Mouse (Mus musculus) MEL (cell line): ENCODE results near the gene Olfr1364.

Experiments
- CTCF ChIP-seq, 3 experiments: IDR thresholded peaks in 2 of 3; conservative IDR thresholded peaks in 1 of 3; 2 replicates each; pipeline ENCODE4 v1.5.1; 2011 to 2012; ENCODE audit warnings: low read length in 3 of 3, low read depth in 2 of 3, mild to moderate bottlenecking in 2 of 3, improper control_type of control experiment in 1 of 3, inconsistent platforms in 1 of 3, mixed read lengths in 1 of 3, moderate library complexity in 1 of 3; ENCODE audit not compliant: control insufficient read depth in 1 of 3, insufficient read depth in 1 of 3, poor library complexity in 1 of 3, severe bottlenecking in 1 of 3
- EP300 ChIP-seq, 2 experiments: IDR thresholded peaks; 2 replicates each; pipeline ENCODE4 v1.6.1; 2011; ENCODE audit warnings: improper control_type of control experiment in 2 of 2, low read length in 2 of 2, low read depth in 1 of 2, mild to moderate bottlenecking in 1 of 2
- ETS1 ChIP-seq: IDR thresholded peaks from 2 replicates; pipeline ENCODE4 v1.6.1; 2012; ENCODE audit warnings: low read depth, mild to moderate bottlenecking, inconsistent platforms, low read length, improper control_type of control experiment, moderate library complexity
- HCFC1 ChIP-seq: IDR thresholded peaks from 2 replicates; pipeline ENCODE4 v1.6.1; 2012; ENCODE audit warnings: low read depth, mild to moderate bottlenecking, inconsistent platforms, low read length, improper control_type of control experiment, moderate library complexity
- MAX ChIP-seq: IDR thresholded peaks from 2 replicates; pipeline ENCODE4 v1.6.1; 2011; ENCODE audit warnings: low read length, improper control_type of control experiment
- POLR2A ChIP-seq, 2 experiments: IDR thresholded peaks; 2 replicates each; pipeline ENCODE4 v1.6.1; 2011 to 2012; ENCODE audit warnings: low read length in 2 of 2, mild to moderate bottlenecking in 2 of 2, control low read depth in 1 of 2, improper control_type of control experiment in 1 of 2, low read depth in 1 of 2, moderate library complexity in 1 of 2; ENCODE audit not compliant: control insufficient read depth in 1 of 2, insufficient read depth in 1 of 2, poor library complexity in 1 of 2
- POLR2AphosphoS5 ChIP-seq: IDR thresholded peaks from 2 replicates; pipeline ENCODE4 v1.6.1; 2012; ENCODE audit warnings: low read depth, borderline replicate concordance, mild to moderate bottlenecking, inconsistent platforms, low read length, moderate library complexity, mixed read lengths
- SMC3 ChIP-seq: IDR thresholded peaks from 2 replicates; pipeline ENCODE4 v1.6.1; 2011; ENCODE audit warnings: low read depth, low read length, improper control_type of control experiment
- TAL1 ChIP-seq: IDR thresholded peaks from 2 replicates; pipeline ENCODE4 v1.6.1; 2012; ENCODE audit warnings: mild to moderate bottlenecking, inconsistent platforms, low read length, moderate library complexity, mixed read lengths
- UBTF ChIP-seq: IDR thresholded peaks from 2 replicates; pipeline ENCODE4 v1.6.1; 2012; ENCODE audit warnings: low read depth, mild to moderate bottlenecking, inconsistent platforms, low read length, improper control_type of control experiment, moderate library complexity, borderline replicate concordance; ENCODE audit not compliant: insufficient read depth
- USF2 ChIP-seq, 2 experiments: IDR thresholded peaks; 2 replicates each; pipeline ENCODE4 v1.6.1; 2011 to 2012; ENCODE audit warnings: improper control_type of control experiment in 2 of 2, low read length in 2 of 2, borderline replicate concordance in 1 of 2, inconsistent platforms in 1 of 2, low read depth in 1 of 2, mild to moderate bottlenecking in 1 of 2; ENCODE audit not compliant: insufficient read depth in 1 of 2
- ZC3H11A ChIP-seq: IDR thresholded peaks from 2 replicates; pipeline ENCODE4 v1.6.1; 2012; ENCODE audit warnings: low read depth, mild to moderate bottlenecking, inconsistent platforms, low read length, improper control_type of control experiment

- TF ChIP-seq USF2 (IDR thresholded peaks at IDR 0.05; ENCODE audit: borderline replicate concordance in 1 of 2, insufficient read depth in 1 of 2, low read depth in 1 of 2, low read length in 2 of 2) (no peak), ZC3H11A (no peak), POLR2A (IDR thresholded peaks at IDR 0.05; ENCODE audit: control insufficient read depth in 1 of 2, insufficient read depth in 1 of 2, low read depth in 1 of 2, low read length in 2 of 2, poor library complexity in 1 of 2) (no peak), CTCF (IDR thresholded peaks at IDR 0.05 in 2 of 3, conservative IDR thresholded peaks at IDR 0.05 in 1 of 3; ENCODE audit: control insufficient read depth in 1 of 3, insufficient read depth in 1 of 3, low read depth in 2 of 3, low read length in 3 of 3, poor library complexity in 1 of 3, severe bottlenecking in 1 of 3) (no peak), POLR2AphosphoS5 (no peak), HCFC1 (no peak), EP300 (IDR thresholded peaks at IDR 0.05; ENCODE audit: low read depth in 1 of 2, low read length in 2 of 2) (no peak), TAL1 (no peak), UBTF (no peak), MAX (no peak), SMC3 (no peak), ETS1 (no peak)
These were observed 32.1 kb downstream of the Olfr1364 start for GRCm38 (mm10) chr13:21549487-21549886.
